Mouse (Mus musculus): ENCODE measurements at regions not wholly inside any gene's neighbourhood (a gene's known extent, or its start where the extent isn't known, plus 50 kb on each side); places are given as distances from the start of the nearest gene placed in this dataset.

- Histone ChIP-seq H3K27me3 (no peaks in the 10 kb centered on the region), H3K4me1 (peaks cover 11% of the 10 kb centered on the region), H3K36me3 (no peaks in the 10 kb centered on the region), H3K9me3 (no peaks in the 10 kb centered on the region), H3K4me3 (no peak overlapping the region), H3K9ac (replicated peaks) (no peak overlapping the region), H3K4me2 (replicated peaks) (no peak overlapping the region), H3K27ac (replicated peaks) (no peak overlapping the region)
- no peak for ATAC-seq (ENCODE audit: low FRiP score, low read depth)
- WGBS = 10% methylated on average over 3 of the region's 3 CpGs
Observed at GRCm38 (mm10) chr8:112092831-112093230, 78.0 kb upstream of the Gm6793 start.

- H3K9ac ChIP-seq (replicated peaks) = no peak overlapping the region
- H3K4me1 ChIP-seq = no peaks in the 10 kb centered on the region
- H3K36me3 ChIP-seq = no peaks in the 10 kb centered on the region
- no peak overlapping the region for H3K27ac ChIP-seq (replicated peaks)
- no peak for ATAC-seq (ENCODE audit: low FRiP score, low read depth)
- no peak overlapping the region for H3K4me2 ChIP-seq (replicated peaks)
- no peak overlapping the region for H3K4me3 ChIP-seq
- H3K9me3 ChIP-seq = no peaks in the 10 kb centered on the region
- 83% methylated on average over 10 of the region's 10 CpGs for WGBS
- no peaks in the 10 kb centered on the region for H3K27me3 ChIP-seq
Observed at GRCm38 (mm10) chr8:112078621-112079020, 63.8 kb upstream of the Gm6793 start.

GRCm38 (mm10) chr8:112072205-112072604, 57.4 kb upstream of the Gm6793 start:
- Histone ChIP-seq H3K36me3 (no peaks in the 10 kb centered on the region), H3K27me3 (no peaks in the 10 kb centered on the region), H3K9me3 (no peaks in the 10 kb centered on the region), H3K9ac (replicated peaks) (no peak overlapping the region), H3K4me2 (replicated peaks) (no peak overlapping the region), H3K4me1 (no peaks in the 10 kb centered on the region), H3K4me3 (no peak overlapping the region), H3K27ac (replicated peaks) (no peak overlapping the region)
- WGBS = 89% methylated on average over 14 of the region's 14 CpGs
- ATAC-seq (ENCODE audit: low FRiP score, low read depth) = no peak

- Histone ChIP-seq H3K36me3 (no peaks in the 10 kb centered on the region), H3K4me1 (no peaks in the 10 kb centered on the region), H3K4me2 (replicated peaks) (no peak overlapping the region), H3K4me3 (no peak overlapping the region), H3K27ac (replicated peaks) (no peak overlapping the region), H3K9ac (replicated peaks) (no peak overlapping the region), H3K27me3 (no peaks in the 10 kb centered on the region), H3K9me3 (no peaks in the 10 kb centered on the region)
- 93% methylated on average over 8 of the region's 8 CpGs for WGBS
- no peak for ATAC-seq (ENCODE audit: low FRiP score, low read depth)
Observed at GRCm38 (mm10) chr8:112070251-112070650, 55.4 kb upstream of the Gm6793 start.

Data from midbrain, embryonic 12.5 days (tissue).